Mouse (Mus musculus): ENCODE data around the gene Mrpl23. TPM values are rescaled to one million over a fixed set of nuclear protein-coding genes. Genes with fewer than 3 reads are reported as not detected.

The Mrpl23 gene
- polyA plus RNA-seq, 3 experiments from 2014 or later, result 0.26 to 24.2 (median 3.2) TPM

DNA sequence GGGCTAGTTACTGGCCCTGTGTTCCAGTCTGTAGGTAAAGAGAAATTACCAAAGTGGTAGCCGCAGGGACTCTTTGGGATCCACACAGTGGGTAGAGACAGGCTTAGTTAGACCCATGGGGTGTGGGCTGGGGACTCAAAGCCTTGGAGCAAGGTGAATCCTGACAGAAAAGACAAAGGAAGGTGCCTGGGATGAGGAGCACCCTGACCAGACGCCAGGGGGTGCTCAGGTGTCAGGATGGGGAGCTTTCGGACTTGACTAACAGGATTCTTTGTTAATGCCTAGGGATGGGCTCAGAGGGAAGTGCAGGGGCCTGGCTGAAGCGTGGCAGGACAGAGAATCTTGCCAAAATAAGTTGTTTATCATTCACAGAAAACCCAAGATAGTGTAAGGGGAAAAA, 10.1 kb upstream of the Mrpl23 start:
- ATAC-seq, result no peak

DNA sequence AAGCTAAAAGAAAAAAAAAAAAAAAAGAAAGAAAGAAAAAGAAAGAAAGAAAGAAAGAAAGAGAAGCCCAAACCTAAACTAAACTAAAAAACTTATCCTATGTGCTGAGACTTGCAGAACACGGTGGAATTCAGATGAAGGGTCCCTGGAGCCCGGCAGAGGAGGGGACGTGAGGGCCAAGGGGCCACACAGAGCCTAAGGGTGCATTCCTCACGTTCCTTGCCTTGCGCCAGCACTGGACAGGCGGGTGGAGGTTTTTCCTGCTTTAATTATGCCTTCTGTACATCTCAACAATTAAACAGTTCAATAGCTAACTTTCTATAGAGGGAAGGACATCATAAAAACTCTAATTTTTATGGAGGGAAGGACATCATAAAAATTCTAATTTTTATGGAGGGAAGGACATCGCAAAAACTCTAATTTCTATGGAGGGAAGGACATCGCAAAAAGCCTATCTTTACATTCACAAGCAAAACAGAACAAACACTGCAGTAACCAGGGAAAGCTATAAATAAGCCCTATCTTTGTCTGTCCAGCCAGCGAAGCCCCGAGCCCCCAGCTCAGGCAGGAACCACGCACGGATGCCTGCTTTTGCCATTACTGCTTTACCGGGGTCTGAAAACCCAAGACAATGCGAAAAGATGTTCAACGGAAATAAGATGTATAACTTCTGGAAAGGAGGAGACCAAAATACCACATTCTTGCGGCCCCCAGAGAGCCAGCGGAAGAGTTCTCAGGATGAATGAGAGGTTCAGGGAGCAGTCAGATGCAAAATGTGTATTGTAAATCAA, 9.1 kb upstream of the Mrpl23 start:
- no peak for ATAC-seq

DNA sequence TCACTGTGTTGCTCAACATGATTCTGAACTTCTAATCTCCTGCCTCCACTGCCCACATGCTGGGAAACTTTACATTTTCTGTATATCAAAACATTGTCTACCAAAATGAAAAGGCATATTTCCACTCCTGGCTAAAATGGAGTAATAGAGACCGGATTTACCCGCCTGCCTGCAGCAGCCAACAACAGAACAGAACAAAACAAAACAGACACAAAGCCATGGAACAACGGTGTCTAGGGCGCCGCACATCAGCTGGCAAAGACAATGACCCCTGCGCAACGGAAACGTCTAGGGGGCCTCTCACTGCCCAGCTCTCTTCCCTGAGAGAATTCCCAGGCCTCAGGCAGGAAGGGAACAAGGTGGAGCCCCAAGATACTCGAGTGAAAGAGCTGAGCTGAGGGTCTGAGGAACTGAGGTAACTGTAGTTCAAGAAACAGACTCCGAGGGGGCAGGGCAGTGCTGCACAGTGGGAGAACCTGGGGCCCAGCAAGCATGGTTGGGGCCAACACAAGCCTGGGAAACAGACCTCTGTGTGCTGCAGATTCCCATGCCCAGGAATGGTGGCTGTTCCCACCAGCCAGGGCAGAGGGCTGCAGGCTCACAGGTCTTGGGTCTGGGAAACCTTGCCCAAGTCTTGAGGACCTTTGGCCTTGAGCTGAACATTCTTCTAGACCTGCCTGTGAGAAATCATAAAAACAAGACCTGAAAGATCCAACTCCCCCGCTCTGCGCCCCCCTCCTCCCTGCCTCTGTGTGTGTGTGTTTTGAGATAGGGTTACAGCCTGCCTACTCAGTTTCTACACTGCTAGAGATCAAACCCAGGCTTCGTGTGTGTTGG, 6.9 kb upstream of the Mrpl23 start:
- no peak for ATAC-seq

DNA sequence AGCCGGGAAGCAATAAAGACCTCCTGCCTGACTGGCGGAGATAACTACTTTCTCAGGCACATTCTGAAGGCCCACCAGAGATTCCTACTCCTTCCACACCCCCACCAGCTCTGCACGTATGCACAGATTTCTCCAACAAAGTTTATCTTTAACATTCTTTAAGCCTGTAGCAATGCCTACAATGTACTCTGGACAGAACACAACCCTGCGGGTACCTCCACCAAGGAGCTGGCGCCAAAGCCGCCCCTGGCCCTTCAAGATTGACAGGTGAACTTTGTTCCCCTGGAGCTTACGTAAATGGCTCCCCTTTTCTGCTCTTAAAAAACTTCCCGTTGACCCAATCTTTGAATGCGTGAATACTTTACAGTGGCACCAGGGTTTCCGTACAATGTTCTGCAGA, 3.1 kb upstream of the Mrpl23 start:
- ATAC-seq, result no peak

DNA sequence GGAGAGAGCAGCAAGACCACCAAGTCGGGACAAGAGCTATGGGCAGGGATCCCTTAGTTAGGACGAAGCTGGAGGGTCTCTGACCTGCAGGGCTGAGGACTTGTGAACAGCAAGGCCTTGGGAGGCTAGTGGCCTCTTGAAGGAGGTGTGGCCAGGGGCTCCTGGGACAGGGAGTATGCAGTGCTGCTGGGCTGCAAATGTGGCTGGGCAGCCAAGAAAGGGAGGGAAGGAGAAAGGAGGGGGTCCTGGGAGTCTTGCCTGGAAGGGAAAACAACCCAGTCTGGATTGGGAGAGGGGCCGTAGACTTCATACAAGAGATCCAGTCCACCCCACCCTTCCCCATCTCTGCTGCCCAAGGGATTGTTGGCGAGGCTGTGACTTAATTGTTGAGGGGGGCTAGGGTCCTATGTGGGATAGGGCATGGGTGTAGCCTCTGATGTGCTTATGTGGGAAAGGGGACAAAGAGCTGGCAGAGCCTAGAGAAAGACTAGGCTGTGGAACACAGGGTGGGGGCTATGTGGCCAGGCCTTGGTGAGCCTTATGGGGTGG, 439 bp upstream of the Mrpl23 start:
- ATAC-seq, result no peak

DNA sequence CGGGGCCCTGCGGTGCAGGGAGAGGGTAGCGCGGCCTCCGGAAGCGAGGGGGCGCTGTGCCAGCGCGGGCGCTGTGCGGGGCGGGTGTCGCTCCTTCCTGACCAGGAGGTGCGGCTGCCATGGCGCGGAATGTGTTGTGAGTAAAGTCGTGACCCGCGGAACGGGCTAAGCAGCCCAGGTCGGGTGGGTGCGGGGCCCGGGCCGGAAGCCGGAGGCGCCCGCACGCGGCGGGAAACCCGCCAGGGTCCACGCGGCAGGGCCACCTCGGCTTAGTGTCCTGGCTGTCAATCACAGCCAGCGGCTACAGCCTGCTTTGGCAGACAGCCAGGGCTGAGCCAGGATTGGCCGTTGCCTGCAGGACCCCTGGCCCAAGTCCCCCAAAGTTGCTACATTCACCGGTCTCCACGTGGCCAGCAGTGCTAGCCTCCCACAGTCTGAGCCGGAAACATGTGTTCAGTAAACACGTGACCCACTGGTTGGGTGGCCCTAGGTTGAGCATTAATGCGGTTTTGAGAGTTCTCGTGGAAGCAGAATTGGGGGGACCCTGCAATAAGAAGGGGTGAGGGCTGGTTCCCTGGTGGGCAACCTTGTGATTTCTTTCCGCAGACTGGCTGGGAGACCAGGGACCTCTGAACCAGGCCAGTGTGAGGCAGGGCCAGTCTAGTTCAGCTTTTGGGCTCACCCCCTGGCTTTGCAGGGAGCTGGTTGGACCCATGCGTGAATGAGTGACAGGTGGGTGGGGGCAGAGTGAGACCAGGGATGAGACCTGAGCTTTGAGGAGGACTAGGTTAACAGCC, 771 bp downstream of the Mrpl23 start:
- ATAC-seq, result peak; percentile 79

DNA sequence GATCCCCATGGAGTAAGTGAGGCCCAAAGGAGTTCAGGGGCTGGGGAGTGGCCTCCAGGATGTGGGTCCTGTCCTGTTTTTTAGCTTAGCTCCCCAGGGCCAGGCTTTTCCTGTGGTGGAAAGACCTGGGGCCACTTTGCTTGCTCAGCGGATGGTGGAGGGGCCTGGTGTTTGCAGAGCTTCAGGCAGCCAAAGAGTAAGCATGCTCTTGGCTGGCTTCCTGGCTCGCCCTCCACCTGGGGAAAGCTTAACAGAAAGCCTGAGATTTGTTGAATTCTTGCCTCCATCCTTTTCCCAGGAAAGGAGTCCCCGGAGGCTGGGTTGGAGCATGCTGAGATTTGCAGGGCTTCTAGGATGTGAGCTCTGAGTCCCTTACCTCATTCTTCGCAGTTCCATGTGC, 2.6 kb downstream of the Mrpl23 start:
- ATAC-seq, result no peak

DNA sequence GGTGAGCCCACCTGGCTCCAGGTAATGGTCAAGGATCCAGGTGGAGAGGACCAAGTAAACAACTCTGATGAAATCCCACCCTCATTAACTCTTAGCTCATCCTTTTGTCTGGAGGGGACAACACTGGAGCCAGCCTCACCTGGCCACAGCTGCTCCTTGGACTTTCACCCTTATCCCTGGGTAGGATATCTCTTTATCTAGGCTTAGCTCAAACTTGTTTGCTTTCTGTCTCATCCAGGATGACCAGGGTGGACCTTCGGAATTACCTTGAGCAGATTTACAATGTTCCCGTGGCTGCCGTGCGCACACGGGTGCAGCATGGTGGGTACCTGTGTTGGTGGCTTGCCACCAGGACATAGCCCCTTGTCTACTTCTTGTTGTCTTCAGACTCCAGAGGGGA, 3.3 kb downstream of the Mrpl23 start:
- ATAC-seq, result no peak

DNA sequence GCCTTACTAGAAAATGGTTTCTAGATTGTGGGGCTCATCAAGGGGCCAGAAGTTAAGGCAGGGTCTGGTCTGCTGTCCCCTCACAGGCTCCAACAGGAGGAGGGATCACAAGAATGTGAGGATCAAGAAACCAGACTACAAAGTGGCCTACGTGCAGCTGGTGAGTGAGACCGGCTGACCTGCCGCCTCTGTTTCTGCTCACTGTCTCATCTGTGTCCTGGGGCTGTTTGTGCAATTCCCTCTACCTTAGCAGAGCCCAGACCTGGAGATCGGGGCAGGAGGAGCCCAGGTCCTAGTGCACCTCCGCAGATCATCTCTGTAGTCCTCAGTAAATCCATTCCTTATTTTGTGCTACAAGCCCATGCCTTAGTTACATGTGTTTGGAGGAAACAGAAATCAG, 4.7 kb downstream of the Mrpl23 start:
- no peak for ATAC-seq

DNA sequence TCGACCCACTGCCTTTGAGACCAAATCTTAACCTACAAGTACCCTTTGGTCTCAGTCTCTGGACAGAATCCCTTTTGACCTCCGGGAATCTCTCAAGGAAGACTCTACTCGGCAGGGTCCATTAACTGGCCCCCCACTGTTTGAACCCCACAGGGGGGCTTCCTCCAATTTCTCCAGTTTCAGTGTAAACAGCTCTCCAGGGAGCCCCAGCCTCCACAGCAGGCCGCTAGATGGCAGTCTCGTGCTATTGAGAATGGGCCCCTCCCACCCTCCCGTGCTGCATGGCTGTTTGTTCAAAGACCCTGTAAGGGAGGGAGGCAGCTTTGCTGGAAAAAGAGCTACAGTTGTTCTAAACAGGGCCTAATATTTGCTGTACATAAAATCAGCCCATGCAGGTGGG, 5.4 kb downstream of the Mrpl23 start:
- peak; percentile 32 for ATAC-seq

DNA sequence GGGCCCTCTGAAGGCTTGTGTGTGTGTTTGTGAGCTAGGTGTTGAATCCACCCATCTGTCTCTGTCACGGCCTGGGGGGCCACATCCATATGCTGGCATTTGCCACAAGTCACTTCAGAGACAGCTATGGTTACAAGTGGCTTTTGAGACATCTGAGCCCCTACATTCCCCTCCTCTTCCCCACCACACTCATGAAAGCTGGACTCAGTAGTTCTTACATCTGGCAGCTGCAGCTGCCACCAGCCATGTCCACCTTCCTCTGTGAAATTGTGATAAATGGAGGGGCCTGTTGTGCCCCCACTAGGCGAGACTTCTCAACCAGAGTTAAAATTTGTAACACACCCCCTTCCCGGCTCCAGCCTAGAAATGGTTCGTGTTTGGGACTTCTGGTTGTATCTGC, 5.8 kb downstream of the Mrpl23 start:
- ATAC-seq, result no peak

DNA sequence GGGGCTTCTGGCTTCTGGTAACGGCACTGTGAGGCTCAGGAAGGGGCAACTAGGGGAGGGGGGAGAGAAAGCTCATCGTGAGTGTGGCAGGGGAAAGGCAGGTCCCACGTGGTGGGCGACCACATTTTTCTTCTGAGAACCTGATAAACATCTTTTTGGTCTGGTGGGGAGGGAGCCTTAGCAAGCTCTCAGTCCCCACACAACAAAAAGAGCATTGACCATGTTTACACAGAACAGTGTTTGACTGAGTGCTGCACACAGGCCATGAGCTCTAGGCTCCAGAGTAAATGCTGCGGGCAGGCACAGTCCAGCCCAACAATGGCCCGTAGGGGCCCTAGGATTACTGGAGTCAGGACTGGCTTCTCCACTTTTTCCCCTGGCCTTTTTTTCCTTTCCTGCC, 6.3 kb downstream of the Mrpl23 start:
- no peak for ATAC-seq

DNA sequence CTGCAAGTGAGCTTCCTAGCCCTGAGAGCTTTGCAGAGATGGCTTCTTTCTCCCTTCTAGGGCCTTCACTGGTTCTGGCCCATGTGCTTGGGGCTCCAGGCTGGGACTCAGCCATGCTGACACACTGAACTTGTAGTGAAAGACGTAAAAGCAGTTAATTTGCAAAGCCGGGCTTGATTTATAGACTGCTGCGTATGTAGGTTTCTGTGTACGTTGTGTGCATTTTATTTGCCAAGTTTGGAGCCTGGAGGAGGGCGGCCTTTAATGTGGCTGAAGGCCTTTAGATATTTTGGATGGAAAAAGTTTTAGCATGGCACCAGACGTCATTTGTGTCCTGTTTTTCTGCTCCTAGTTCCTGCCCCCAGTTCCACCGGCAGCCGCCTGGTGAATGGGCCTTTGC, 7.3 kb downstream of the Mrpl23 start:
- no peak for ATAC-seq

DNA sequence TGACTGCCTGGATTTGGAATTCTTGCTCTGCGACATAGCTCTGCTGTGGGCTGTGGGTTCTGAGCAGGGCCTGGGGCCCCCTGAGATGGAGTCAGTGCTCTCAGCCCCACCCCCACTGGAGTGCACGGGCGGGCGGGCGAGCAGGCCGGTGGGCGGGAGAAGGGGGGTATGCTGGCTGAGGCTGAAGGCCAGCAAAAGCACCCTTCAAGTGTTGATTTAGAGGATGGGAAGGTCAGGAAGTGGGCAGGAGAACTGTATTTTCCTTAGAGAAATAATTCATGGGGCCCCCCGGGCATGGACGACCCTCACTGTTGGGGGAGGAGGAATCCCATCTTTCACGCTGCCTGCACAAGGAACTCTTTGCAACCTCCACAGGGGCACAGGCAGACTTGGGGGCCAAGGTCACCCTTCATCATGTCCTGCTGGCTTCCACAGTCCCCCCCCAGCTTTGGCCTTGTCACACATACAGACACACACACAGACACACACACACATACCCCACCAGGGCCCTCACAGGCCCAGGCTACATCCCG, 10.4 kb downstream of the Mrpl23 start:
- ATAC-seq, result no peak

DNA sequence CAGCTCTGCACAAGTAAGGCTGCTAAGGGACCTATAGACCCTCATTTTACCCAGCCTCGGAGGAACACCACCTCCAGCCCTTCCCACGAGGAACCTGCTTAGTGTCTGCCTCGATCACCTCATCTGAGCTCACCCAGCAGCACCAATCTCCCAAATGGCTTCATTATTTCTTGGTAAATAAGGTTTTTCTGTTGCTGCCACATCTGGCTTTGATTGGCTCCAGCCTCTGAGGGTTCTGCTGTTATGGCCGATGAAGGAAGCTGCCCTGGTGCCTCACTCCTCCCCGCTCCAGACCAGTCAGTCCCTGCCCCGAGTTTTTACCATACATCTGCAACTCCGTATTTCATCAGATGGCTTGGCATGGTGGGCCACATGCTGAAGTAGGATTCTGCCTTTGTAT, 13.5 kb downstream of the Mrpl23 start:
- no peak for ATAC-seq

DNA sequence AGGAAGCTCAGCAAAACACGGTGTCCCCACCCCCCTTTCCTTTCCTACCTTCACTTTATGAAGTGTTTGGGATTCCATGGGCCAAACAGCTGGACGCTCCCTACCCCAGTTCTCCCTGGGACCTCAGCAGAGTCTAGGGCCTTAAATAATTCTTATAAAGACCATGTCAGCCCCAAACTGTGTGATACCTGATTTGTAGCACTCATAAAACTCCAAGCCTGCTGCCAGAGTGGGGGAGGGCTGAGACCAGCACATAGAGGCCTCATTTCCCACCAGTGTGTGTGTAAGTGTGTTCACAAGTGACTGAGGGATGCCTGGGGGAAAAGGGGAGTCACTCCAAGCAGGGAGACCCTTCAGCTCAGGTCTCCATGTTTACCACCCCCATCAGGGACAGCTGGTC, 15.4 kb downstream of the Mrpl23 start:
- ATAC-seq, result no peak

DNA sequence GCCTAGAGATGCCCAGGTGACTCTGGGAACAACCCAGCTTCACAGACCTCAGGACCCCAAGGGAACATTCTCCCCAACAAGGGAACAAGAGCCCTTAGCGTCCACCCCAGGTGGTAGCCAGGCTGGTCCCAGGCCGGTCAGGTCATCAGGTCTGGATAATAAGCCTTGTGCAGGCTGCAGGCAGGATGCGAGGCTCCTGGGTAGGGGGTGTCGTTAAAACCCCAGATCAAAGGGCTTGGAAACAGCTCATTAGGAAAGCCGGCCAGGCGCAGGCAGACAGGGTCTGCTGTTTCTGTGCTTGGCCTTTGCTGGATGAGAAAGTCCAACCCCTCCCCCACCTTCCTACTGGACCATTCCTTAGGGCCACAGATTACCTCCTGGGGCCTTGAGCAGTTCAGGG, 16.2 kb downstream of the Mrpl23 start:
- no peak for ATAC-seq

DNA sequence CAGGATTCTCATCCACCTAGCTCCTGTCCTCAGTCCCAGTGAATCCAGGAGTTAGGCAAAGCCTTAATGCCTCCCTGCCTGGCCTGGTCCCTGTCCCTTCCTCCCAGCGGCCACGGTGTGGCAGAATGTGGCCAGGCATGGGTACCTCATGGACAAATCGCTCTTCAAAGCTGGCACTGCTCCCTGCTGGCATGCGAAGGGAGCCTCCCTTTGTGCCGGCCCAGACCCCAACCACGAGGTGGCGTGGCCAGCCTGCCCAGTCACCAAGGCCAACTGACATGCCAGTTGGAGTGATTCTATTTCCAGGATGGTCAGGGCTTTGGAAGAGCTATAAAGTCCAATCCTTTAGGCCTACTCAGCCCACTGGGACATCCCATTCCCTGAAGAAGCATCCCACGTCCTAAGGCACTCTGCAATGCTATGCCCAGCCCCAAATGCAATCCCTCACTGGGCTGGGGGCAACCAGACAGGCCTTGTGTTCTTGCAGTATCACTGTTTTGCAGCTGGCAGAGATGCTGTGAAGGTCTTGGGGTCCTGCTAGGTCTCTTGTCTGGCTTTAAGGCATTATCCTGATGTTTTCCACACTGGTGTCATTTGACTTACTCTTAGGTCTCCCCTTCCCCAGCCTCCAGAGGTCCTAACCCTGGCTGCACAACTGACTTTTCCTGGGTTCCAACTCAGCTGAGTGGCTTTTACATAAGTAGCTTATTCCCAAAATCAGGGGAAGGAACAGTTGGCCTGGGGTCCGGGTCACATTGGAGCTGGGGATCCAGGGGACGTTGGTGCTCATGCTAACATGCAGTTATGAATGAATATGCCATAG, 17.7 kb downstream of the Mrpl23 start:
- no peak for ATAC-seq

DNA sequence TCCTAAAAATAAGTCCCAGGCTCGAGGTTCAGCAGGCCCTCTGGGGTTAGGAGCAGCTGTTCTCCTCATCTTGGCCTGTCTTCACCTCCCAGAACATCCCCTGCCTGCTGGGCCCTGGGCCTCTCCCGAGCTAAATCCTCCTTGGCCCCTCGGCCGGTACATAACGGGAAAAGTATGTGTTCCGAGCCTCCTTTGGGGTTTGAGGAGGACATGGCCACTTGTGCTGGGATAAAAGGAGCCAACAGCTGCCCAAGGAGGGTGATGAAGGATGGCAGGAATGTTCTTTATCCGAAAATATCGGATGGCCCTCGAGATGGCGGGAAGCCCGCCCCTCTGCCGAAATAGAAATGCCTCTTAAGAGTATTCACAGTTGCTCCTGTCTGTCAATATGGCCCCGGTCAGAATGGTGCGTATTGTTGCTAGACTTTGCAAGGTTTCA, 18.5 kb downstream of the Mrpl23 start:
- no peak for ATAC-seq

DNA sequence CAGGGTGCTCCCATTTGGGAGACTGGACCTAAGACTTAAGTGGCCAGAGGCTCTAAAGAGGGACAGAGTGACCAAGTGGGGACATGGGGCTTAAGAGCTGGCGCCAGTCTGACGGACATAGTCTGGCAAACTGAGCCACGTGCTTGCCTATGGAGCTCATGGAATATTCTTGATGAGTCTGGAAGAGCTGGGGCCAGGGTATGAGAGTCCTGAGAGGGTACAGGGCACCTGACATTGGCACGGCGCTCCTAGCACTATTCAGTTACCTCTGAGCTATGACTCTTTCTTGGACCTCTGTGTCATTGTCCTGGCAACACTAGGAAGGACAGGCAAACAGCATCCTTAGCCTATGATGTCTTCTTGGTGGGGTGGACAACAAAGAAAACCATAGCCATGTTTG, 19.2 kb downstream of the Mrpl23 start:
- ATAC-seq, result no peak

DNA sequence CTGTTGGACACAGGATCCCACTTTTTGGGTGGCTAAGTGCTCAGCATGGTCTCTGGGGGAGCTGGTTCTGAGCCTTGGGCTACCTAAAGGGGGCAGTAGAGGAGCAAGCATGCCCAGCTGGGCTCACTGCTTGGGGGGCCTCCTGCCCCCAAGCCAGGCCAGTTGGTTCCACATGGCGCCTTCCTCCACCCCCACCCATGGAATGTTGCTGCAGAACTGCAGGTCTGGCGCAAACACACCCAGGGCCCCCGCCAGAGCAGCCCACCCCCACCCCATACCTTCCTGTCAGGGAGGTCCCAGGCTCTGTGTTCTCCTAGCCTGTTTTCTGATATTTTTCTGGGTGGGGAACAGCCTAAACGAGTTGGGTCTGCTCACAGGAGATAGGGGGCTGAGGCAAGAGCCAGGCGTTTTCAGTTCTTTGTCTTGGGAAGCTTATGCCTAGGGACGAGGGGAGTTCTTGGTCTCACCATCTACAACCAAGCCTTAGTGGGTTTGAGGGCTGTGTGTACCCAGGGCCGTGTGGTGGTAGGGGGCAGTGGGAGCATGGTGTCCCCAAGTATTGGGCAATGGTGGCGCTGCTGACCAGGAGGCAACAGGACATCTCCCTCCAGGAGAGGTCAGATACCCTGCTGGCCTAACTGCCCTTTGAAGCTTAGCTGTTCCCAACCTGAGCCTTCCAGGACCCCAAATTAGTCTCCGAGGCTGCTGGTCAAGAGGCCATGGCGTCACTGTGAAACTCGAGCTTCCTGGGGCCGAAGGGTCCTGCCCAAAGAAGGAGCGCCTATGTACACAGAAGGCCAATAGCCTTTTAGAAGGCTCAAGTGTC, 20.3 kb downstream of the Mrpl23 start:
- no peak for ATAC-seq

Measured in inflammation-experienced regulatory T-cells, adult 6 months (primary cell).